25 mouse cellular contexts compared by ENCODE assay signal in genomic region chr8:85466056-85466455, GRCm38 (mm10).
"Had no signal": no experiment of that assay in that cellular context is flagged by ENCODE, and none has a peak within 500 bp of the region (broad histone marks: within the 10 kb centered on the region; RNA-seq: fewer than 3 reads in every experiment).

No protein-coding gene starts in this region.

- H3K27ac ChIP-seq: heart, adult 2 months; heart, embryonic 10.5 days; heart, embryonic 13.5 days; heart, embryonic 15.5 days; hindbrain, embryonic 10.5 days; hindbrain, embryonic 12.5 days; hindbrain, embryonic 13.5 days; hindbrain, embryonic 14.5 days; hindbrain, embryonic 15.5 days; hindbrain, postnatal 0 days; intestine, embryonic 15.5 days; kidney, embryonic 15.5 days; kidney, postnatal 0 days; layer of hippocampus, adult 2 months; left cerebral cortex, adult 2 months had no signal

- H3K27me3 ChIP-seq: heart, embryonic 12.5 days; heart, embryonic 13.5 days; heart, embryonic 15.5 days; hindbrain, embryonic 12.5 days; hindbrain, embryonic 13.5 days; hindbrain, embryonic 15.5 days; intestine, embryonic 15.5 days; kidney, embryonic 15.5 days had no signal

- H3K4me1 ChIP-seq: heart, embryonic 12.5 days; heart, embryonic 15.5 days; hindbrain, embryonic 10.5 days; hindbrain, embryonic 12.5 days; hindbrain, embryonic 13.5 days; hindbrain, embryonic 15.5 days; kidney, embryonic 15.5 days had no signal

- DNase-seq: heart, adult 18-20 months; heart, adult 2 months; heart, postnatal 10 days; heart, postnatal 14 days; heart, postnatal 36 days; heart, postnatal 4 days; kidney, postnatal 10 days; kidney, postnatal 25 days; layer of hippocampus, adult 9-11 months; layer of hippocampus, postnatal 36 days had no signal

- H3K9ac ChIP-seq: heart, embryonic 12.5 days; heart, embryonic 13.5 days; heart, embryonic 15.5 days; hindbrain, embryonic 12.5 days; hindbrain, embryonic 13.5 days; hindbrain, embryonic 14.5 days; hindbrain, embryonic 15.5 days; intestine, embryonic 15.5 days; kidney, embryonic 15.5 days had no signal

- H3K36me3 ChIP-seq: heart, embryonic 10.5 days; heart, embryonic 12.5 days; heart, embryonic 13.5 days; heart, embryonic 15.5 days; hindbrain, embryonic 10.5 days; hindbrain, embryonic 12.5 days; hindbrain, embryonic 13.5 days; hindbrain, embryonic 15.5 days; intestine, embryonic 15.5 days; kidney, embryonic 15.5 days had no signal

- H3K4me3 ChIP-seq: heart, adult 2 months; heart, embryonic 10.5 days; heart, embryonic 12.5 days; heart, embryonic 13.5 days; heart, embryonic 15.5 days; hindbrain, embryonic 10.5 days; hindbrain, embryonic 12.5 days; hindbrain, embryonic 13.5 days; hindbrain, embryonic 15.5 days; intestine, embryonic 15.5 days; kidney, embryonic 15.5 days; layer of hippocampus, adult 2 months; left cerebral cortex, adult 2 months had no signal
